Mouse (Mus musculus) lung, embryonic 14.5 days (tissue): ENCODE results near the gene Pipox. TPM values are rescaled to one million over a fixed set of nuclear protein-coding genes. Genes with fewer than 3 reads are reported as not detected.

ENCODE experiments used
- ATAC-seq: fragments of 200-750 bp; cut with Nextera tagmentation; 2 replicates; pipeline ENCODE4 v1.8.0; 2017; ENCODE audit warnings: mild to moderate bottlenecking, moderate TSS enrichment, moderate library complexity; ENCODE audit not compliant: insufficient read depth
- DNase-seq: peaks from one replicate; pipeline ENCODE4 v3.0.0-alpha.2; 2015
- H3K27ac ChIP-seq: fragments of 300-500 bp; sonication (generic); 2 replicates; pipeline ENCODE4 v1.5.1; 2014; ENCODE audit warnings: low read depth, mild to moderate bottlenecking, moderate library complexity
- H3K27me3 ChIP-seq: fragments of 300-500 bp; sonication (generic); 2 replicates; pipeline ENCODE4 v1.6.1; 2014; ENCODE audit warnings: low read length, control low read depth; ENCODE audit not compliant: insufficient read depth
- H3K36me3 ChIP-seq: fragments of 300-500 bp; sonication (generic); 2 replicates; pipeline ENCODE4 v1.6.1; 2014; ENCODE audit warnings: control low read depth; ENCODE audit not compliant: insufficient read depth
- H3K4me1 ChIP-seq: fragments of 300-500 bp; sonication (generic); 2 replicates; pipeline ENCODE4 v1.6.1; 2014; ENCODE audit warnings: antibody characterized with exemption, control low read depth; ENCODE audit not compliant: insufficient read depth
- H3K4me2 ChIP-seq: fragments of 300-500 bp; sonication (generic); 2 replicates; pipeline ENCODE4 v1.6.1; 2014; ENCODE audit warnings: mild to moderate bottlenecking
- H3K4me3 ChIP-seq: fragments of 300-500 bp; sonication (generic); 2 replicates; pipeline ENCODE4 v1.5.1; 2014; ENCODE audit warnings: low read depth, low read length
- H3K9ac ChIP-seq: fragments of 300-500 bp; sonication (generic); 2 replicates; pipeline ENCODE4 v1.6.1; 2014
- H3K9me3 ChIP-seq: fragments of 300-500 bp; sonication (generic); 2 replicates; pipeline ENCODE4 v1.6.1; 2016; ENCODE audit warnings: low read depth, low read length, control low read depth
- CTCF ChIP-seq: IDR thresholded peaks from 2 replicates; pipeline ENCODE4 v1.5.1; 2016; ENCODE audit warnings: antibody characterized with exemption, low read depth
- WGBS: fragments of 180-500 bp; shearing (Covaris S2); extraction: QIAGEN DNeasy Blood & Tissue Kit; methylation state at CpG from one replicate; pipeline ENCODE4 v1.1.7; 2014; 5-methylcytosine and 5-hydroxymethylcytosine counted together
- polyA plus RNA-seq: library from polyadenylated mRNA; unstranded; fragments of >200 nt; fragmentation: Nextera tagmentation; extraction: Ambion mirVana; gene quantifications from 2 replicates; pipeline ENCODE4 v1.2.1, GENCODE M21; 2014

Pipox gene
- polyA plus RNA-seq, 1 experiment from 2014 or later: 1.6 TPM

DNA sequence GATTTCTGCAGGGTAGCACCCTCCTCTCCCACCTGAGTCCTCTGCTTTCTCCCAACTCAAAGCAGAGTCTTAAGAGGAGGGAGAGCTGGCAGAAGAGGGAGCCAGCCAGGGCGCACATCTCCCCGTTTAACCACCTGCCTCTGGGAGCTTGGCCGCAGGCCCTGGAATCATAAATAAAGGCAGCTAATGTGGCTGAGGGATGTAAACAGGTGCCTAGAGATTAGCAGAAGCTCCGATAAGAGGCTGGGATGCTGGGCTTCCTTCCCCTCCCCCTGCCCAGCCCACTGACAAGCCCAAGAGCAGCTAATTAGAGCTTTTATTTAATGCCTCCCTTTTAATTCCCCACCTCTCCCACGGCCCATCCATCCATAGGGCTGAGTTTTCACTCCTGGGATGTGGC lies 45.8 kb downstream of the Pipox start:
- no peaks in the 10 kb centered on the region for H3K9me3 ChIP-seq
- no peak overlapping the region for H3K4me2 ChIP-seq
- H3K4me1 ChIP-seq: 0 out of 2 replicates have a peak, but pooled peaks cover 4% of the 10 kb centered on the region
- 37% methylated on average over 5 of the region's 5 CpGs for WGBS
- H3K27ac ChIP-seq: no peak overlapping the region
- H3K36me3 ChIP-seq: peaks cover 79% of the 10 kb centered on the region
- no peak for TF ChIP-seq CTCF
- no peak overlapping the region for H3K9ac ChIP-seq
- no peak for DNase-seq
- ATAC-seq: peak; percentile 30; the same call in 1 of the 2 replicates
- H3K27me3 ChIP-seq: no peaks in the 10 kb centered on the region
- no peak overlapping the region for H3K4me3 ChIP-seq

DNA sequence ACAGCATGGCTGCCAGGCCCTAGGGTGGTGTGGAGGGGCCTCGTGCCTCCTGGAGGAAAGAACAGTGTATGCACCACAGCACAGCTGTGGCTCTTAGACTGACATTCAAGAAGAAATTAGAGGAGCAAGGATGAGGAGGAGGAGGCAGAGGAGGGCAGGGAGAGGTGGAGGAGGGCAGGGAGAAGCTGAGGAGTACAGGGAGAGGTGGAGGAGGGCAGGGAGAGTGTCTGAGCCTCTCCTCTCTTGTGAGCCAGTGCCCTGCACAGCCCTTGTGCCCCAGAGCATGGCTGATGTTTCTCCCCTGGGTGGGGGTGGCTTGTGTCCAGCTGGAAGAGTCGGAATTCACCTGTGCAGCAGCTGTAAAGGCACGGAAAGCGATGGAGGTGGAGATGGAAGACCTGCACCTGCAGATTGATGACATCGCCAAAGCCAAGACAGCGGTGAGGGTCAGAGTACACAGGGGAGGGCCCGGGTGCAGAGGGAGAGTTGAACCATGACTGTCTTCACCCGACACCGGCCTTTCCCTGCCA lies 46.2 kb downstream of the Pipox start:
- 31% methylated on average over 9 of the region's 9 CpGs for WGBS
- TF ChIP-seq CTCF: no peak
- peak; percentile 23; the same call in 1 of the 2 replicates for ATAC-seq
- no peak overlapping the region for H3K27ac ChIP-seq
- 0 out of 2 replicates have a peak, but pooled peaks cover 4% of the 10 kb centered on the region for H3K4me1 ChIP-seq
- H3K27me3 ChIP-seq: no peaks in the 10 kb centered on the region
- DNase-seq: no peak
- peaks cover 80% of the 10 kb centered on the region for H3K36me3 ChIP-seq
- H3K4me2 ChIP-seq: no peak overlapping the region
- no peak overlapping the region for H3K4me3 ChIP-seq
- no peak overlapping the region for H3K9ac ChIP-seq
- no peaks in the 10 kb centered on the region for H3K9me3 ChIP-seq

DNA sequence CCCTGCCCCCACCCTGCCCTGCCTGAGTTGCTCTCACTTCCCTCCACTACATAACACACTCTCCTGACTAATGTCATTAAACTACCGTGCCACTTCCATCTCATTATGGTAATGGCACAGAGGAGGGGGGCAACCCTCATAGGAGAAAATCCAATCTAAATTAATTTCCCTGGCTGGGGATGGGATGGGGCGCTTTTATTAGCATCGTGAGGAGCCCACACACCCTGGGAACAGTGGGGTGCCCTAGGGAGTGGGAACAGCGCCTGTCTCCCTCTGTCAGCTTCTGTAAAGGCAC lies 50.0 kb downstream of the Pipox start:
- ATAC-seq (no peak), DNase-seq (no peak)
- no peak overlapping the region for H3K9ac ChIP-seq
- no peaks in the 10 kb centered on the region for H3K4me1 ChIP-seq
- peaks cover 74% of the 10 kb centered on the region for H3K36me3 ChIP-seq
- no peak overlapping the region for H3K4me3 ChIP-seq
- H3K27me3 ChIP-seq: no peaks in the 10 kb centered on the region
- H3K9me3 ChIP-seq: no peaks in the 10 kb centered on the region
- WGBS: 71% methylated on average over 4 of the region's 4 CpGs
- no peak overlapping the region for H3K4me2 ChIP-seq
- H3K27ac ChIP-seq: no peak overlapping the region
- no peak for TF ChIP-seq CTCF

DNA sequence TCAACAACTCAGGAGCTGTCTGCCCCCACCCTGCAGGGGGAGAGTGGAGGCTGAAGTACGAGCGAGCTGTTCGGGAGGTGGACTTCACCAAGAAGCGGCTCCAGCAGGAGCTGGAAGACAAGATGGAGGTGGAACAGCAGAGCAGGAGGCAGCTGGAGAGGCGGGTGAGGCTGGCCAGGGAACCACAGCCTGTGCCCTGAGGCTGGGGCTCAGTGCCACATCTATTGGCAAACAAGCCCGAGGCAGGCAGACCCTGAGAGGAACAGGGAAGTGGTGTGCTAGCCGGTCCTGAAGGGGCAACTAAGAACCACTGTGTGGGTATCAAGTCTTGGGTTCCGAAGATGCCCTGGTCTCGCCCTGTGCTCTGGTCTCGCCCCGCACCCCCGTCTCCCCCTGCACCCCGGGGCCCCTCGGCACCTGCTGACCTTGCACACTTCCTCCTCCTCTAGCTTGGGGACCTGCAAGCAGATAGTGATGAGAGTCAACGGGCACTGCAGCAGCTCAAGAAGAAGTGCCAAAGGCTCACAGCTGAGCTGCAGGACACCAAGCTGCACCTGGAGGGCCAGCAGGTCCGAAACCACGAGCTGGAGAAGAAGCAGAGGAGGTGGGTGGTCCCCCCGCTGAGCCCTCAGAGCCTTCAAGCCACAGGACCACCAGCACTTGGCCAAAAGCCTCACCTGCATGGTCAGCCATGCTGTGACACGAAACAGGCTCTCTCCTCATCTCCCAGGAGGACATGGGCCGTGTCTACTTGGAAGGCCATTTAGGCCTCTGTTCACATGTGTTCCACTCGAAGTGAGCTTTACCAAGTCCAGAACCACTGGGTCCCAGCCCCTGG lies 50.6 kb downstream of the Pipox start:
- Histone ChIP-seq H3K9ac (no peak overlapping the region), H3K4me1 (no peaks in the 10 kb centered on the region), H3K27ac (no peak overlapping the region), H3K4me3 (no peak overlapping the region), H3K4me2 (no peak overlapping the region), H3K9me3 (no peaks in the 10 kb centered on the region), H3K36me3 (peaks cover 72% of the 10 kb centered on the region), H3K27me3 (no peaks in the 10 kb centered on the region)
- DNase-seq (no peak), ATAC-seq (no peak)
- 87% methylated on average over 21 of the region's 21 CpGs for WGBS
- no peak for TF ChIP-seq CTCF

DNA sequence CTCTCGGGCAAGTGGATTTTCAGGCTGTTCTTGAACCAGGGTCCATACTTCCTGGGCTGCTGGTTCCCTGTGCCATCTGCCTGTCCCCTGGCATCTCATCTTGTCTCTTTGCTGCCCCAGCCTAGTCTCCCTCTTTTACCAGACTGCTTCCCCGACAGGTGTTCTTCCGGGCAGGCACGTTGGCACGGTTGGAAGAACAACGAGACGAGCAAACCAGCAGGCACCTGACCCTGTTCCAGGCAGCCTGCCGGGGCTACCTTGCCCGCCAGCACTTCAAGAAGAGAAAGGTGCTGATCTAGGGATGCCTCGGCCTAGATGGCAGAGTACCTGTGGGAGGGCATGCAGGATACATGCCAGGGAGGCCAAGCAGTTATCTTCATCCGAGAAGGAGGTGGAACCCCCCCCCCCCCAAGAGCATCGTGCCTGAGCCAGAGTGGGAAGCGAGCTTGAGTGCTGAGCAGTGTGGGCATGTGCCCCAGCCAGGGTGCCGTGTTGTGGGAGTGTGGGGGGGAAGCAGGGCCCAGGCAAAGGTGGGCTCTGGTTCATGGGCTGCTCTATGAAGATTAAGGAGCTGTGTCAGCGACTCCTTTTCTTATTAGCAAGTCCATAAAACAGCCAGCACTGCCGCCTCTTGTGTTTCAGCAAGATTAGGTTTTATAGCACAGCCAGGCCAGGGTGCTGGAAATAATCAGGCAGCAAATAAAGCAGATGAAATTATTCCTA lies 53.2 kb downstream of the Pipox start:
- no peak for DNase-seq
- H3K9ac ChIP-seq: no peak overlapping the region
- no peaks in the 10 kb centered on the region for H3K4me1 ChIP-seq
- 85% methylated on average over 16 of the region's 16 CpGs for WGBS
- peaks cover 62% of the 10 kb centered on the region for H3K36me3 ChIP-seq
- H3K27ac ChIP-seq: no peak overlapping the region
- TF ChIP-seq CTCF: no peak
- no peaks in the 10 kb centered on the region for H3K27me3 ChIP-seq
- no peaks in the 10 kb centered on the region for H3K9me3 ChIP-seq
- ATAC-seq: no peak
- H3K4me3 ChIP-seq: no peak overlapping the region
- H3K4me2 ChIP-seq: no peak overlapping the region

DNA sequence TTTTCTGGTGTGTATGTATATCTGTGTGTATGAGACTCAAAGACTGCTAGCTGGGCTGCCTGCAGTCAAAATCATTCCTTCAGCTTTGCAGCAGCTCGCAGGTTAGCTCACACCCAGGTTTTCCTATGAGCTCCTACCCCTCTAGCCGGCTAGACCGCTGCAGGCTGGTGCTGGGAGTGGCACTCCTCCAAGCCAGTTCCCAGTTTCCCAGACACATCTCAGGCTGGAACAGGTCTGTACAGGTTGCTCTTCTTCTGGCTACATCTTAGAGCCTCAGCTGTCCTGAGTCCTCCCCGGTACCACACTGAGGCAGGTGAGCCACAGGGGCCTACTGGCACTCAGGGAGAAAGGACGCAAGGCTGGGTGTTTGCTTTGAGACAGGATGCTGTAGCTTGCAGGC lies 56.0 kb downstream of the Pipox start:
- no peak for TF ChIP-seq CTCF
- ATAC-seq: no peak
- Histone ChIP-seq H3K9ac (no peak overlapping the region), H3K27ac (no peak overlapping the region), H3K36me3 (peaks cover 55% of the 10 kb centered on the region), H3K9me3 (no peaks in the 10 kb centered on the region), H3K27me3 (no peaks in the 10 kb centered on the region), H3K4me2 (no peak overlapping the region), H3K4me3 (no peak overlapping the region), H3K4me1 (no peaks in the 10 kb centered on the region)
- DNase-seq: no peak
- WGBS: 84% methylated on average over 5 of the region's 5 CpGs

DNA sequence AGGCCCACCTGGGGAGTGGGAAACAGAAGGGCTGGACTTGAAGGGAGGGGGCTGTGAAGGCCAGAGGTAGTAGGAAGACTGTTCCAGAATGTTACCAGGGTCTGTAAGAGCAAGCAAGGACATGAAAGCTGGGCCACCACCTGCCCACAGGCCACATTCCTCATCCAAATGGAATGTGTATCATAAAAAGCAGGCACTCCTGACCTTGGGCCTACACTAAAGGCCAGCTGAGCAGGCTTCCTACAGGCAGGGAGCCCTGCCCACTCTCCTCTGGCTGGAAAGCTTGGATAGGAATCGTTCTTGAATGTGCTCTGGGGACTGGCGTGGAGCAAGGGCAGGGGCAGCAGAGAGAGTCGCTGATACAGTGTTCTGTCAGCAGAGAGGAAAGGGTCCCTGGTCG lies 57.1 kb downstream of the Pipox start:
- Histone ChIP-seq H3K4me1 (no peaks in the 10 kb centered on the region), H3K27ac (peak overlapping the region; percentile 13; the same call in 1 of the 2 replicates), H3K27me3 (no peaks in the 10 kb centered on the region), H3K9me3 (no peaks in the 10 kb centered on the region), H3K4me2 (no peak overlapping the region), H3K4me3 (no peak overlapping the region), H3K9ac (no peak overlapping the region), H3K36me3 (peaks cover 51% of the 10 kb centered on the region)
- 56% methylated on average over 4 of the region's 4 CpGs for WGBS
- no peak for TF ChIP-seq CTCF
- no peak for DNase-seq
- ATAC-seq: no peak
